In genomic region chr3:55473146-55473545, GRCm38 (mm10) we compare ENCODE assay signal across 22 mouse cellular contexts. TPM values are rescaled to one million over a fixed set of nuclear protein-coding genes. Genes with fewer than 3 reads are reported as not detected.
"Had no signal": no experiment of that assay in that cellular context is flagged by ENCODE, and none has a peak within 500 bp of the region (broad histone marks: within the 10 kb centered on the region; RNA-seq: fewer than 3 reads in every experiment).

No protein-coding gene starts in this region.

- H3K4me1 ChIP-seq: liver, embryonic 12.5 days; megakaryocyte, embryonic 14.5 days had no signal

- DNase-seq: kidney, adult 8-10 months; kidney, postnatal 36 days; lung, embryonic 14.5 days; lung, postnatal 14 days; right cerebral cortex, postnatal 14 days; thymus, postnatal 36 days had no signal

- ATAC-seq: liver, embryonic 12.5 days; midbrain, embryonic 16.5 days had no signal

- H3K9ac ChIP-seq: limb, embryonic 15.5 days; liver, embryonic 12.5 days; lung, embryonic 14.5 days had no signal

- H3K4me3 ChIP-seq: limb, embryonic 15.5 days; liver, embryonic 12.5 days; megakaryocyte, embryonic 14.5 days had no signal

- H3K27ac ChIP-seq: limb, embryonic 15.5 days; liver, embryonic 12.5 days; macrophage had no signal

- H3K9me3 ChIP-seq: limb, embryonic 15.5 days; liver, embryonic 12.5 days had no signal

- H3K4me2 ChIP-seq: limb, embryonic 15.5 days; liver, embryonic 12.5 days; lung, embryonic 14.5 days; midbrain, embryonic 11.5 days had no signal

- H3K36me3 ChIP-seq: limb, embryonic 15.5 days; liver, embryonic 12.5 days had no signal

- H3K27me3 ChIP-seq: limb, embryonic 15.5 days; liver, embryonic 12.5 days; megakaryocyte, embryonic 14.5 days had no signal

RNA-seq across cellular contexts. Expression of gene Gm21954, which starts 1.1 kb away (rescaled TPM):
- total RNA-seq: layer of hippocampus, adult 18-20 months; layer of hippocampus, postnatal 14 days; left cerebral cortex, adult 18-20 months; left cerebral cortex, postnatal 25 days had no signal
- polyA plus RNA-seq: kidney, embryonic 16.5 days; limb, embryonic 15.5 days; liver, embryonic 12.5 days; liver, embryonic 16.5 days; lung, embryonic 14.5 days; macrophage; midbrain, embryonic 11.5 days; midbrain, embryonic 16.5 days; neural tube, embryonic 14.5 days; small intestine, adult 2 months; stomach, embryonic 16.5 days; thymus, postnatal 0 days had no signal
